Mouse (Mus musculus): ENCODE measurements around the gene Phactr4.

GRCm38 (mm10) chr4:132349495-132350122 is 72.7 kb downstream of the Phactr4 start:
- no peak for TF ChIP-seq POLR2A (IDR thresholded peaks at IDR 0.05; ENCODE audit: control insufficient read depth, extremely low read depth, insufficient read depth, low read length, poor library complexity)
- no peak for TF ChIP-seq CTCF (IDR thresholded peaks at IDR 0.05; ENCODE audit: borderline replicate concordance, control insufficient read depth, extremely low read depth, insufficient read depth, low read length, poor library complexity)

All from thymus, adult 2 months (tissue).